Mouse (Mus musculus) lung, postnatal 0 days (tissue): ENCODE measurements at regions not wholly inside any gene's neighbourhood (a gene's known extent, or its start where the extent isn't known, plus 50 kb on each side); places are given as distances from the start of the nearest gene placed in this dataset.
A peak's percentile ranks its signal among the peaks of the same experiment; 100 is the strongest.

Source experiments
- CTCF ChIP-seq: IDR thresholded peaks from 2 replicates; pipeline ENCODE4 v1.5.1; 2016; ENCODE audit warnings: antibody characterized with exemption, mild to moderate bottlenecking
- EP300 ChIP-seq: IDR thresholded peaks from 2 replicates; pipeline ENCODE4 v1.6.1; 2016; ENCODE audit warnings: antibody characterized with exemption, mild to moderate bottlenecking, control low read depth

GRCm38 (mm10) chr17:73008901-73009300 is 90.8 kb downstream of the Lbh start:
- TF ChIP-seq CTCF (peak; percentile 89), EP300 (no peak)
